Mouse (Mus musculus): ENCODE measurements around the gene Defa30.
"Not testable (repeated sequence)": the region's sequence is repeated elsewhere in the genome, so short reads cannot be mapped to it uniquely, and the experiment has no call there.

The Defa30 gene

DNA sequence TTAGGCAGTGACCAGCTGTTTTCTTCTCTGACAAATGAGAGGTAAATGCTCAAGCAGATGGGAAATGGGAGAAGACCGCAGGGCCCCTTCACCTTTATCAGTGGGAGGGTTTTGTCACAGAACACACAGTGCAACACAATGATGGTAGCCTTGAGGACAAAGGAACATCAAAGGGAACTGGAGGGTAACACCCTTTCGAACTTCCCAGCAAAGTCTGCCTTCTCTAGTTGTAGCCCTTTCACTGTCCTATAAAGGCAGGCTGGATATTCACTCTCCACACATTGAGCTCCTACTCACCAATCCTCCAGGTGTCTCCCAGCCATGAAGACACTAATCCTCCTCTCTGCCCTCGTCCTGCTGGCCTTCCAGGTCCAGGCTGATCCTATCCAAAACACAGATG is at the start of gene Defa30:
TSS of gene Defa30 (plus strand) at position 301 of the 400 bp plus-strand sequence.
- not testable (repeated sequence) for DNase-seq (ENCODE audit: extremely low spot score, low spot score)

DNA sequence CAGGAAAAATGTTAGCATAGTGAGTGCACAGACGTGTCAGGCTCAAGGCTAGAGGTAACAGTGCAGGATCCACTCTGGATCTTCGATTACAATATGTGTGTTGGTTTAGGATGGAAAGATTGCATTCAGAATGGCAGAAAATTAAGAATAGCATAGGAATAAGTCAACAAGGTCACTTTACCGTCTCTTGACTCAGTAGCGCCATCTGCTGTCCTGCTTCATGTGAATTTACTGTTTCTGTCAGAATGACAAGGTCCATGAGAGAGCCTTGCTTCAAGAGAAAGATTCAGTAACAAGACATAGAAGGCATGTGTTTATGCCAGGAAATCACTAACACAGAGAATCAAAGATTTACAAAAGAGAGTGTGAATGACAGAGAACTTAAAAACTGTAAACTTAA is 41.3 kb upstream of the Defa30 start:
- no peak for DNase-seq (ENCODE audit: extremely low spot score, low spot score)

DNA sequence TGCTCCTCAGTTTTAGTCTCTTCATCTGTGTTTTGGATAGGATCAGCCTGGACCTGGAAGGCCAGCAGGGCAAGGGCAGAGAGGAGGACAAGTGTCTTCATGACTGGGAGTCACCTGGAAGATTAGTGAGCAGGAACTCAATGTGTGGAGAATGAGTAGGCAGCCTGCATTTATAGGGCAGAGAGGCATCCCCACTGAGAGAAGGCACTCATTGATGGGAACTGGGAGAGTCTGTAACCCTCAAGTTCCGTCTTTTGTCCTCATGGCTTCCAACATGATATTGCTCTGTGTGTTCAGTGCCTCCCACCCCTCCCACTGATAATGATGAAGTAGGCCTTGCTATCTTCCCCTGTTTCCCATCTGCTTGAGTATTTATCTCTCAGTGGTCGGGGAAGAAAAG is 38.5 kb upstream of the Defa30 start, which contains the start of gene Gm14851:
TSS of gene Gm14851 (minus strand) at position 101 of the 400 bp plus-strand sequence.
- not testable (repeated sequence) for DNase-seq (ENCODE audit: extremely low spot score, low spot score)

DNA sequence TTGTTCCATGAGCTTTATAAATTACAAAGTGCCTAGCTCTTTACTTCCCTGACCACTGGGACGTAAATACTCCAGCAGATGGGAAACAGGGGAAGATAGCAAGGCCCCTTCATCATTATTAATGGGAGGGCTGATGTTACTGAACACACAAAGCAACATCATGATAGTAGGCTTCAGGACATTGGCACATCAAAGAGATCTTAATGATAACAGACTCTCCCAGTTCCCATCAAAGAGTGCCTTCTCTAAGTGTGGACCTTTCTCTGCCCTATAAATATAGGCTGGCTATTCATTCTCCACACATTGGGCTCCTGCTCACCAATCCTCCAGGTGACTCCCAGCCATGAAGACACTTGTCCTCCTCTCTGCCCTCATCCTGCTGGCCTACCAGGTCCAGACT is 27.5 kb downstream of the Defa30 start, which contains the start of gene Defa22:
TSS of gene Defa22 (plus strand) at position 301 of the 400 bp plus-strand sequence.
- not testable (repeated sequence) for DNase-seq (ENCODE audit: extremely low spot score, low spot score)
